Mouse (Mus musculus): ENCODE data around the gene Zfp874b. TPM values are rescaled to one million over a fixed set of nuclear protein-coding genes. Genes with fewer than 3 reads are reported as not detected.
"Not testable (repeated sequence)": the region's sequence is repeated elsewhere in the genome, so short reads cannot be mapped to it uniquely, and the experiment has no call there.

Zfp874b gene
- polyA plus RNA-seq, 1 experiment = 211 TPM

- 91% methylated on average over 3 of the region's 3 CpGs for WGBS
- H3K27ac ChIP-seq (ENCODE audit: insufficient read depth, low read depth, low read length) = no peak overlapping the region
- TF ChIP-seq POLR2A (IDR thresholded peaks at IDR 0.05; ENCODE audit: insufficient read depth, low read depth, low read length) = no peak
- no peak for TF ChIP-seq CTCF (IDR thresholded peaks at IDR 0.05; ENCODE audit: insufficient read depth, low read depth, low read length)
- H3K4me1 ChIP-seq (ENCODE audit: control insufficient read depth, insufficient read depth, low read length) = no peaks in the 10 kb centered on the region
- H3K4me3 ChIP-seq (ENCODE audit: insufficient read depth, low read depth, low read length) = no peak overlapping the region
Observed at GRCm38 (mm10) chr13:67469274-67469673, 14.8 kb downstream of the Zfp874b start.

GRCm38 (mm10) chr13:67463506-67464185 lies 20.4 kb downstream of the Zfp874b start:
- H3K4me1 ChIP-seq (ENCODE audit: control insufficient read depth, insufficient read depth, low read length); H3K4me3 ChIP-seq (ENCODE audit: insufficient read depth, low read depth, low read length); H3K27ac ChIP-seq (ENCODE audit: insufficient read depth, low read depth, low read length): not testable (repeated sequence)
- WGBS = 88% methylated on average over 3 of the region's 5 CpGs

- H3K4me3 ChIP-seq (ENCODE audit: insufficient read depth, low read depth, low read length) = 0 out of 2 replicates have a peak overlapping the region, but pooled peaks have one; percentile 5
- H3K27ac ChIP-seq (ENCODE audit: insufficient read depth, low read depth, low read length) = no peak overlapping the region
- H3K4me1 ChIP-seq (ENCODE audit: control insufficient read depth, insufficient read depth, low read length) = peaks cover 6% of the 10 kb centered on the region; the same call in 1 of the 2 replicates
- 4% methylated on average over 3 of the region's 3 CpGs for WGBS
- TF ChIP-seq POLR2A (IDR thresholded peaks at IDR 0.05; ENCODE audit: insufficient read depth, low read depth, low read length) = no peak
- TF ChIP-seq CTCF (IDR thresholded peaks at IDR 0.05; ENCODE audit: insufficient read depth, low read depth, low read length) = no peak
Observed at GRCm38 (mm10) chr13:67452021-67452309, 32.1 kb downstream of the Zfp874b start.

- Histone ChIP-seq H3K4me1 (ENCODE audit: control insufficient read depth, insufficient read depth, low read length) (peaks cover 6% of the 10 kb centered on the region; the same call in 1 of the 2 replicates), H3K4me3 (ENCODE audit: insufficient read depth, low read depth, low read length) (peak within 1 kb of the TSS; percentile 86), H3K27ac (ENCODE audit: insufficient read depth, low read depth, low read length) (0 out of 2 replicates have a peak within 1 kb of the TSS, but pooled peaks have one; percentile 33)
- under 1% methylated on average over 20 of the region's 20 CpGs for WGBS
- TF ChIP-seq CTCF (IDR thresholded peaks at IDR 0.05; ENCODE audit: insufficient read depth, low read depth, low read length) (no peak), POLR2A (IDR thresholded peaks at IDR 0.05; ENCODE audit: insufficient read depth, low read depth, low read length) (no peak)
Observed at GRCm38 (mm10) chr13:67451172-67452020, 32.7 kb downstream of the Zfp874b start, which contains the start of gene Zfp874a. TSS of gene Zfp874a (minus strand) at chr13:67451624.

- WGBS = 76% methylated on average over 1 of the region's 3 CpGs
- not testable (repeated sequence) for H3K27ac ChIP-seq (ENCODE audit: insufficient read depth, low read depth, low read length)
Observed at GRCm38 (mm10) chr13:67437095-67437494, 47.0 kb downstream of the Zfp874b start.

GRCm38 (mm10) chr13:67428116-67428515 lies 55.9 kb downstream of the Zfp874b start:
- no peak overlapping the region for H3K4me3 ChIP-seq (ENCODE audit: insufficient read depth, low read depth, low read length)
- no peak overlapping the region for H3K27ac ChIP-seq (ENCODE audit: insufficient read depth, low read depth, low read length)
- no peaks in the 10 kb centered on the region for H3K4me1 ChIP-seq (ENCODE audit: control insufficient read depth, insufficient read depth, low read length)
- WGBS = 42% methylated on average over 3 of the region's 3 CpGs
- no peak for TF ChIP-seq CTCF (IDR thresholded peaks at IDR 0.05; ENCODE audit: insufficient read depth, low read depth, low read length)
- no peak for TF ChIP-seq POLR2A (IDR thresholded peaks at IDR 0.05; ENCODE audit: insufficient read depth, low read depth, low read length)

More at GRCm38 (mm10) chr13:67437095-67437494, 47.0 kb downstream of the Zfp874b start:
- not testable (repeated sequence) for H3K4me1 ChIP-seq (ENCODE audit: control insufficient read depth, insufficient read depth, low read length); H3K4me3 ChIP-seq (ENCODE audit: insufficient read depth, low read depth, low read length)

GRCm38 (mm10) chr13:67425699-67426098 lies 58.4 kb downstream of the Zfp874b start:
- not testable (repeated sequence) for H3K4me3 ChIP-seq (ENCODE audit: insufficient read depth, low read depth, low read length); H3K4me1 ChIP-seq (ENCODE audit: control insufficient read depth, insufficient read depth, low read length)

GRCm38 (mm10) chr13:67422532-67422931 lies 61.5 kb downstream of the Zfp874b start:
- not testable (repeated sequence) for H3K27ac ChIP-seq (ENCODE audit: insufficient read depth, low read depth, low read length); H3K4me1 ChIP-seq (ENCODE audit: control insufficient read depth, insufficient read depth, low read length); H3K4me3 ChIP-seq (ENCODE audit: insufficient read depth, low read depth, low read length)
- 82% methylated on average over 2 of the region's 2 CpGs for WGBS

More at GRCm38 (mm10) chr13:67425699-67426098, 58.4 kb downstream of the Zfp874b start:
- not testable (repeated sequence) for H3K27ac ChIP-seq (ENCODE audit: insufficient read depth, low read depth, low read length)

Other genes starting within 250 kb of the Zfp874b start
- not detected in 2 replicates for gene Zfp458, start 205.8 kb downstream of the Zfp874b start, polyA plus RNA-seq (2012; ENCODE audit: insufficient read depth, insufficient read length, low replicate concordance, missing spikeins)
- not detected in 2 replicates for gene Zfp457, start 177.8 kb downstream of the Zfp874b start, polyA plus RNA-seq (2012; ENCODE audit: insufficient read depth, insufficient read length, low replicate concordance, missing spikeins)
- gene Zfp595, start 151.7 kb downstream of the Zfp874b start, polyA plus RNA-seq (2012; ENCODE audit: insufficient read depth, insufficient read length, low replicate concordance, missing spikeins) = not detected in 2 replicates
- not detected in 2 replicates for gene Gm28044, start 123.7 kb downstream of the Zfp874b start, polyA plus RNA-seq (2012; ENCODE audit: insufficient read depth, insufficient read length, low replicate concordance, missing spikeins)
- gene Zfp953, start 123.7 kb downstream of the Zfp874b start, polyA plus RNA-seq (2012; ENCODE audit: insufficient read depth, insufficient read length, low replicate concordance, missing spikeins) = not detected in 2 replicates
- not detected in 2 replicates for gene Gm28041, start 108.5 kb downstream of the Zfp874b start, polyA plus RNA-seq (2012; ENCODE audit: insufficient read depth, insufficient read length, low replicate concordance, missing spikeins)
- not detected in 2 replicates for gene Zfp456, start 108.4 kb downstream of the Zfp874b start, polyA plus RNA-seq (2012; ENCODE audit: insufficient read depth, insufficient read length, low replicate concordance, missing spikeins)
- not detected in 2 replicates for gene Zfp429, start 84.4 kb downstream of the Zfp874b start, polyA plus RNA-seq (2012; ENCODE audit: insufficient read depth, insufficient read length, low replicate concordance, missing spikeins)
- gene Zfp459, start 62.8 kb downstream of the Zfp874b start, polyA plus RNA-seq (2012; ENCODE audit: insufficient read depth, insufficient read length, low replicate concordance, missing spikeins) = not detected in 2 replicates
- gene Zfp874a, start 32.6 kb downstream of the Zfp874b start, polyA plus RNA-seq (2012; ENCODE audit: insufficient read depth, insufficient read length, low replicate concordance, missing spikeins) = not detected in 2 replicates
- gene Zfp58, start 16.3 kb upstream of the Zfp874b start, polyA plus RNA-seq (2012; ENCODE audit: insufficient read depth, insufficient read length, low replicate concordance, missing spikeins) = not detected in 2 replicates
- gene Gm26965, start 41.9 kb upstream of the Zfp874b start, polyA plus RNA-seq (2012; ENCODE audit: insufficient read depth, insufficient read length, low replicate concordance, missing spikeins) = not detected in 2 replicates
- gene Zfp87, start 41.9 kb upstream of the Zfp874b start, polyA plus RNA-seq (2012; ENCODE audit: insufficient read depth, insufficient read length, low replicate concordance, missing spikeins) = not detected in 2 replicates
- not detected in 2 replicates for gene Zfp748, start 69.6 kb upstream of the Zfp874b start, polyA plus RNA-seq (2012; ENCODE audit: insufficient read depth, insufficient read length, low replicate concordance, missing spikeins)
- gene Zfp729b, start 125.4 kb upstream of the Zfp874b start, polyA plus RNA-seq (2012; ENCODE audit: insufficient read depth, insufficient read length, low replicate concordance, missing spikeins) = not detected in 2 replicates
- gene Gm49345, start 153.5 kb upstream of the Zfp874b start, polyA plus RNA-seq (2012; ENCODE audit: insufficient read depth, insufficient read length, low replicate concordance, missing spikeins) = not detected in 2 replicates
- not detected in 2 replicates for gene Zfp729a, start 153.5 kb upstream of the Zfp874b start, polyA plus RNA-seq (2012; ENCODE audit: insufficient read depth, insufficient read length, low replicate concordance, missing spikeins)
- gene Zfp738, start 202.8 kb upstream of the Zfp874b start, polyA plus RNA-seq (2012; ENCODE audit: insufficient read depth, insufficient read length, low replicate concordance, missing spikeins) = not detected in 2 replicates
- not detected in 2 replicates for gene Zfp65, start 244.9 kb upstream of the Zfp874b start, polyA plus RNA-seq (2012; ENCODE audit: insufficient read depth, insufficient read length, low replicate concordance, missing spikeins)